In genomic region chr13:30820555-30820954, GRCm38 (mm10) we compare ENCODE assay signal across 21 mouse cellular contexts.
DNase-seq lines count a peak whose midpoint lies in the region; ATAC-seq and TF ChIP-seq lines count a peak whose summit lies in the region.
"Had no signal": no experiment of that assay in that cellular context is flagged by ENCODE, and none has a peak within 500 bp of the region (broad histone marks: within the 10 kb centered on the region; RNA-seq: fewer than 3 reads in every experiment).

No protein-coding gene starts in this region.

- H3K9ac ChIP-seq in intestine, postnatal 0 days (ENCODE audit: low read depth, low read length) = no peak overlapping the region
- H3K9ac ChIP-seq: heart, embryonic 12.5 days; hindbrain, embryonic 14.5 days had no signal

- ATAC-seq in frontal cortex, adult (ENCODE audit: low TSS enrichment) = peak; percentile 55; the same call in 1 of the 2 replicates
- ATAC-seq in neutrophil, adult 5-6 weeks (ENCODE audit: extremely low read depth, insufficient number of reproducible peaks, low FRiP score, poor library complexity, severe bottlenecking) = 0 out of 2 replicates have a peak, but pooled peaks have one; percentile 35
- no peak for ATAC-seq in intestine, postnatal 0 days
- ATAC-seq: forebrain, embryonic 14.5 days had no signal

- H3K4me3 ChIP-seq in bone marrow, adult 2 months (replicated peaks; ENCODE audit: control insufficient read depth, low read depth, low read length) = no peak overlapping the region
- H3K4me3 ChIP-seq in thymus, adult 2 months (ENCODE audit: control insufficient read depth, insufficient read depth, low read length) = no peak overlapping the region
- H3K4me3 ChIP-seq in intestine, postnatal 0 days (ENCODE audit: low read depth, low read length) = no peak overlapping the region
- H3K4me3 ChIP-seq: embryonic facial prominence, embryonic 10.5 days; erythroblast, embryonic 14.5 days; forebrain, embryonic 10.5 days; heart, adult 2 months; heart, embryonic 12.5 days; hindbrain, embryonic 10.5 days had no signal

- H3K36me3 ChIP-seq in thymus, adult 2 months (ENCODE audit: control insufficient read depth, insufficient read depth, low read length) = peaks cover 14% of the 10 kb centered on the region
- H3K36me3 ChIP-seq in intestine, postnatal 0 days (ENCODE audit: control insufficient read depth, insufficient read depth) = peaks cover 20% of the 10 kb centered on the region

- DNase-seq in frontal cortex, postnatal 36 days (ENCODE audit: low spot score in 2 of 2) = no peak
- DNase-seq in spleen, postnatal 36 days (ENCODE audit: low spot score in 2 of 2) = peak; percentile 52 to 62
- DNase-seq in spleen, postnatal 10 days (ENCODE audit: low spot score in 2 of 2) = no peak
- no peak for DNase-seq in thymus, adult 2 months
- DNase-seq: adrenal gland, postnatal 10 days; cerebellum, adult 18-20 months; cerebellum, postnatal 10 days; gastrocnemius, postnatal 10 days; heart, adult 2 months had no signal

- 62% methylated on average over 7 of the region's 7 CpGs for WGBS in bone marrow, adult 2 months
- WGBS in thymus, adult 2 months = 63% methylated on average over 7 of the region's 7 CpGs
- 86% methylated on average over 7 of the region's 7 CpGs for WGBS in intestine, postnatal 0 days

- no peak for TF ChIP-seq POLR2A in bone marrow, adult 2 months (IDR thresholded peaks at IDR 0.05; ENCODE audit: borderline replicate concordance, control insufficient read depth, low read depth, low read length)
- TF ChIP-seq POLR2A in thymus, adult 2 months (IDR thresholded peaks at IDR 0.05; ENCODE audit: control insufficient read depth, extremely low read depth, insufficient read depth, low read length, poor library complexity) = no peak

- no peaks in the 10 kb centered on the region; the same call in none of the 2 replicates for H3K4me1 ChIP-seq in bone marrow, adult 2 months (ENCODE audit: control insufficient read depth, insufficient read depth, low read length)
- peaks cover 20% of the 10 kb centered on the region for H3K4me1 ChIP-seq in thymus, adult 2 months (replicated peaks; ENCODE audit: control insufficient read depth, insufficient read depth, low read length)
- no peaks in the 10 kb centered on the region for H3K4me1 ChIP-seq in intestine, postnatal 0 days (replicated peaks; ENCODE audit: control insufficient read depth, insufficient read depth, low read length)
- H3K4me1 ChIP-seq: embryonic facial prominence, embryonic 10.5 days; forebrain, embryonic 10.5 days; hindbrain, embryonic 10.5 days had no signal

- no peaks in the 10 kb centered on the region for H3K27me3 ChIP-seq in thymus, adult 2 months (ENCODE audit: control insufficient read depth, insufficient read depth, low read length)
- H3K27me3 ChIP-seq in intestine, postnatal 0 days (replicated peaks; ENCODE audit: control insufficient read depth, insufficient read depth, low read length) = no peaks in the 10 kb centered on the region
- H3K27me3 ChIP-seq: heart, embryonic 12.5 days had no signal

- TF ChIP-seq CTCF in bone marrow, adult 2 months (IDR thresholded peaks at IDR 0.05; ENCODE audit: control insufficient read depth, insufficient read depth, low read length) = no peak
- no peak for TF ChIP-seq CTCF in thymus, adult 2 months (IDR thresholded peaks at IDR 0.05; ENCODE audit: borderline replicate concordance, control insufficient read depth, extremely low read depth, insufficient read depth, low read length, poor library complexity)
- no peak for TF ChIP-seq CTCF in intestine, postnatal 0 days (IDR thresholded peaks at IDR 0.05; ENCODE audit: low read depth)

- no peaks in the 10 kb centered on the region for H3K9me3 ChIP-seq in intestine, postnatal 0 days (ENCODE audit: control insufficient read depth)
- H3K9me3 ChIP-seq: embryonic facial prominence, embryonic 10.5 days; forebrain, embryonic 10.5 days; G1E; heart, embryonic 12.5 days; hindbrain, embryonic 10.5 days had no signal

- no peak overlapping the region for H3K4me2 ChIP-seq in intestine, postnatal 0 days (replicated peaks; ENCODE audit: low read depth)
- H3K4me2 ChIP-seq: heart, embryonic 12.5 days; hindbrain, embryonic 14.5 days had no signal

- 0 out of 2 replicates have a peak overlapping the region, but pooled peaks have one; percentile 4 for H3K27ac ChIP-seq in bone marrow, adult 2 months (ENCODE audit: control insufficient read depth, insufficient read depth, low read depth, low read length, poor library complexity)
- no peak overlapping the region for H3K27ac ChIP-seq in thymus, adult 2 months (ENCODE audit: control insufficient read depth, insufficient read depth, low read length)
- no peak overlapping the region for H3K27ac ChIP-seq in intestine, postnatal 0 days (ENCODE audit: low read depth, low read length)
- H3K27ac ChIP-seq: embryonic facial prominence, embryonic 10.5 days; forebrain, embryonic 10.5 days; heart, adult 2 months; hindbrain, embryonic 10.5 days; hindbrain, embryonic 14.5 days had no signal

Comparison
In these comparisons a context has a peak if more than half of its experiments do, and no peak if none do; other contexts are left out.
1. DNase-seq: peak in spleen, postnatal 36 days (2 of 2); none in frontal cortex, postnatal 36 days (0 of 2), spleen, postnatal 10 days (0 of 2) and thymus, adult 2 months (single experiment).